Mouse (Mus musculus) layer of hippocampus, adult 2 months (tissue): ENCODE data around the gene Flnc. TPM values are rescaled to one million over a fixed set of nuclear protein-coding genes. Genes with fewer than 3 reads are reported as not detected.

ENCODE experiments used
- DNase-seq, 2 experiments: peaks; one replicate each; pipeline ENCODE4 v3.0.0; 2022; ENCODE audit warnings: low spot score in 2 of 2
- H3K27ac ChIP-seq: fragments of 200-600 bp; 2 replicates; pipeline ENCODE4 v1.8.1; 2022
- H3K4me3 ChIP-seq: fragments of 200-600 bp; 2 replicates; pipeline ENCODE4 v1.8.1; 2022; ENCODE audit warnings: mild to moderate bottlenecking
- CTCF ChIP-seq: fragments of 200-600 bp; conservative IDR thresholded peaks from 2 replicates; pipeline ENCODE4 v1.8.1; 2022; ENCODE audit warnings: antibody characterized with exemption, mild to moderate bottlenecking, moderate library complexity
- total RNA-seq, 2 experiments: library from RNA; stranded (reverse); gene quantifications; 2 replicates each; pipeline ENCODE4 v1.2.3; 2021

Gene Flnc
- total RNA-seq, 2 experiments from 2014 or later, result 1.2 to 1.4 TPM

GRCm38 (mm10) chr6:29402693-29403342 is 30.2 kb upstream of the Flnc start:
- TF ChIP-seq CTCF, result peak; percentile 69
- H3K4me3 ChIP-seq, result no peak overlapping the region
- no peak overlapping the region for H3K27ac ChIP-seq
- DNase-seq, result peak in 1 of 2 experiments; percentile 38

DNA sequence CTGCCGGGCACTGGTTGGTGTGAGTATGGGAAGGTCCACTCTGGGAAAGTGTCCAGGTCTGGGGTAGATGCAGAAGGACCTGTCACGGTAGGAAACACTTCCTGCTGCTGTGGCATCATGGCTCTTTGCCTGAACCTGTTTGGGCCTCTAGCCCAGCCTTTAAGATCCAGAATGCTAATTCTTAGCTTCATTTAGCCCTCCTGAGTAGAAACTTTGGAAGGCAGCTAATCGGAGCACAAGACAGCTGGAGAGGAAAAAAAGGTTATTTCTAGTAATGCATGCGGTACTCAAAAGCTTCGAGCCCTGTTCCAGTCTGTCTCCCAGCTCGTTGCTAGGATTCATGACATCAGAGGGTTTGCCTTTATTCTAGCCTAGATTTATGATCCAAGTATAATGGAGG is 26.6 kb upstream of the Flnc start:
- no peak for DNase-seq
- TF ChIP-seq CTCF, result no peak
- no peak overlapping the region for H3K4me3 ChIP-seq
- peak overlapping the region; percentile 41; the same call in 1 of the 2 replicates for H3K27ac ChIP-seq

DNA sequence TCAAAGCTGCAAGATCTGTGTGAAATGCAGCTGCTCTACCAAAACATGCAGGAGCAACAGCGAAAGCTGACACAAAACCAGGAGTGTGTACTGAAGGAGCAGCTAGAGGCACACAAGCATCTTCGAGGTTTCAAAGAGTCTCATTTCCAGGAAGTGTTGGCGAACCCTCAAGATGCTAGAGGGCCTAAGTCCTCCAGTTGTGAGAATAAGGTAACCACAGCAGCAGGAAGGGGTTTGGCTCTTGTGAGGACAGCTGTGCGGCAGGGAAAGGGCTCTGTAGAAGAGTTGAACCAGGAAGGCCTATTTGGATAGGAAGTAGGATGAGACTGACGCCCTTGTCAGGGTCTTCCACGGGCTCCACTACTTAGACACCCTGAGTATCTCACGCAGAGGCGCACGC is 17.6 kb upstream of the Flnc start:
- Histone ChIP-seq H3K27ac (no peak overlapping the region), H3K4me3 (no peak overlapping the region)
- no peak for TF ChIP-seq CTCF
- DNase-seq, result no peak

DNA sequence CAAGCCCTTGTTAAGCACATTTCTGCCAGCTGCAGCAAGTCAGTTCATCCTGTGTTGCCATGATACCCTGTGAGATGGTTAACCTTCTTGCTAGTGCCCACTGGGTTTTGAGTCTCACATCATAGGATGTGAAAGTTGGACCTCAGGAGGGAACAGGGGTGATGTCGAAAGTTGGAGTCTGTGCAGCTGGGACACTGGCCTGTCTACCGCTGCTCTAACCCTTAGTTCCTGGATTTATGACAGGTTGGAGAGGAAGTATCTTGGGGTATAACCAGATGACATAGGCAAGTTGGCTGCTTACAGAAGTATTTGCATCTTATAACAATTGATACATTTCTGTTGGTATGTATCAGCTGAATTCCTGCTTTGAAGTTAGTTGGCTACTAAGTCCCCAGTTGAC is 12.5 kb upstream of the Flnc start:
- no peak for DNase-seq
- no peak overlapping the region for H3K4me3 ChIP-seq
- no peak overlapping the region for H3K27ac ChIP-seq
- no peak for TF ChIP-seq CTCF

DNA sequence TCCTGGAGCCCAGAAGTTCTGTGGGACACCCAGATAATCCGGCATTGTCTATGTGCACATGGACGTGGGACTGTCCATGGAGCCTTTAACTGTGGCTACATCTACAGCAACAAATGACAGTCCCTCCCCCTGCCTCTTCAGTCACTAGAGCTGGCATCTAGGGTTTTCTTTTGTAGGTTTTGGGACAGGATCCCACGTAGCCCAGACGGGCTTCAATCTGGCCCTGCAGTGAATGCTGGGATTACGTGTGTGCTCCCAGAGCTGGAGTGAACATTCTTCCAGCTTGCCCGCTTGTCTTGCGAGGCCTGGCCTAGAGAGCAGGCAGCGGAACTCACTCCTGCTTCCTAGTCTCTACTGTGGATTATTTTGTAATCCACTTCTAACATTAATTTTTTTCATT is 7.9 kb upstream of the Flnc start:
- peak in 1 of 2 experiments; percentile 20 for DNase-seq
- Histone ChIP-seq H3K4me3 (no peak overlapping the region), H3K27ac (no peak overlapping the region)
- TF ChIP-seq CTCF, result no peak

DNA sequence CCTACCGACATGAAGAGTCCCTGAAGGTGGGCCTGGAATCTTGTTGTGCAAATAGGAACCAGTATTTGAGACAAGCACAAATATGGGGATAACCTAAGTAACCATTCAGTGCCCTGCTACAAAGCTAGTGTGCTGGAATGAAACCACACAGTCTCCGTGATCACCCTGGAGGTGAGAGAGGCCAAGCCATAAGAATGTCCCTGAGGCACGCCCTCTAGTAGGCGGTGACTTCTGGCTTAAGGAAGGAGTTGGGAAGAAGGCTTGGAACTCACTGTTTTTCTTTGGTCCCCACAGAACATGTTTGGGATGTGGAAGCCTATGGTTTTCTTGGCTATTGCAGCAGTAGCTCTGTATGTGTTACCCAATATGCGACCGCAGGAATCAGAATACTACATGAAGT is 6.7 kb upstream of the Flnc start:
- H3K27ac ChIP-seq, result no peak overlapping the region
- H3K4me3 ChIP-seq, result no peak overlapping the region
- DNase-seq, result no peak
- no peak for TF ChIP-seq CTCF

- Histone ChIP-seq H3K4me3 (no peak overlapping the region), H3K27ac (no peak overlapping the region)
- no peak for DNase-seq
- TF ChIP-seq CTCF, result no peak
Measured at GRCm38 (mm10) chr6:29428171-29428570, 4.9 kb upstream of the Flnc start.

DNA sequence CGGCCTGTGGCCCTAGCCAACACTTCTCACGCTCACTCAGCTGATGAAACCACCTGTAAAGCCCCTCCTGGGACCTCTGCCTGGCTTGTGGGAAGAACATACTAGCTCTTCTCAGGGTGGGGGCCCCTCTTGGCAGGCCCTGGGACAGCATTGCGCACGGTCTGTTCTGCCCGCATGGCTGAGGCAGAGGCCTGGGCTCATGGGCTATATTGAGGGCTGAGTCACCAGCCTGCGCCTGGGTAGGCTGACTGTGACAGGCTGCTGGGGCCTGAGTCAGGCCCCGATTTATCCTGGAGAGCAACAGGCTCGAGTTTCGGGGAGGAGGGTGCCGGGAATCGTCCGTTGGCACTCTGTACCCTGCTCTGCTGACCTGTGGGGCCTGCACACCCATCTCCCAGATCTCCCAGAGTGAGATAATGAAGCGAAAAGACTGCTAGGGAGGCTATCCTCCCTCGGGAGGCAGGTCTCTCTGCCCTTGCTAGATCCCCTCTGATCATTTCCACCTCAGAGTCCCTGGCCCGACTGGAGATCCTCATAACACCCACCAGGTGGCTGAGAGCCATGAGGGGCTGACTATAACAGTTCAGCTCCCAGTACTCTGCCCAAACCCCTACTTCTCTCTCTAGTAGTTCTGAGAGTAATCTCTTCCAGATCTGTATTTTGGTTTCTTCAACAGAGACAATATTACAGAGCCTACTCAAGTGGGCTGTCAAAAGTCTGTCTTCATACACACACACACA is 2.2 kb upstream of the Flnc start:
- Histone ChIP-seq H3K4me3 (no peak overlapping the region), H3K27ac (no peak overlapping the region)
- no peak for TF ChIP-seq CTCF
- DNase-seq, result no peak

DNA sequence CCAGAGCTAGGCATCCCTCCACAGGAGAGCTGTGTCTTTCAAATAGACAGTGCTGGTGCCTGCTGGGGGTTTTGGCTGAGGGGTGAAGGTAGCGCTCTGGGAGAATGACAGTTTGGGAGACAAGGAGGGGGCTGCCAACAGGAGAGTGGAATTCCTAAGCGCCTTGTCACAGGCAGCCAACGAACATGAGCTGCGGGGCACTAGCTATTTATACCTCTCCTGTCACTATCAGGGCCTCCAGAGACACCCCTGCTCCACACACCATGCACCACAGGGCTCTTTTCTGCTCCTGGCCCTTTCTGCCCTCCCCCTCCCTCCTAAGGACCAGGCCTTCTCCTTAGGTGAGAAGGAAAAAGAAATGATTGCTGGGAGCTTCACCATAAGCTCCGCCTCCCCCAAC is 1.6 kb upstream of the Flnc start:
- TF ChIP-seq CTCF, result no peak
- Histone ChIP-seq H3K4me3 (no peak overlapping the region), H3K27ac (no peak overlapping the region)
- no peak for DNase-seq

- no peak for DNase-seq
- Histone ChIP-seq H3K4me3 (no peak overlapping the region), H3K27ac (no peak overlapping the region)
- TF ChIP-seq CTCF, result no peak
Measured at GRCm38 (mm10) chr6:29432156-29432555, 900 bp upstream of the Flnc start.

GRCm38 (mm10) chr6:29432676-29433037 is 399 bp upstream of the Flnc start:
- no peak for TF ChIP-seq CTCF
- no peak for DNase-seq
- peak overlapping the region; percentile 39 for H3K4me3 ChIP-seq

GRCm38 (mm10) chr6:29433804-29434795 is 1.0 kb downstream of the Flnc start:
- no peak for TF ChIP-seq CTCF
- DNase-seq, result no peak
- peak overlapping the region; percentile 39; the same call in 1 of the 2 replicates for H3K4me3 ChIP-seq
- H3K27ac ChIP-seq, result no peak overlapping the region

More at GRCm38 (mm10) chr6:29432676-29433037, 399 bp upstream of the Flnc start:
- no peak overlapping the region for H3K27ac ChIP-seq
